Mouse (Mus musculus): ENCODE results near the gene 1700008O03Rik.

1700008O03Rik gene

DNA sequence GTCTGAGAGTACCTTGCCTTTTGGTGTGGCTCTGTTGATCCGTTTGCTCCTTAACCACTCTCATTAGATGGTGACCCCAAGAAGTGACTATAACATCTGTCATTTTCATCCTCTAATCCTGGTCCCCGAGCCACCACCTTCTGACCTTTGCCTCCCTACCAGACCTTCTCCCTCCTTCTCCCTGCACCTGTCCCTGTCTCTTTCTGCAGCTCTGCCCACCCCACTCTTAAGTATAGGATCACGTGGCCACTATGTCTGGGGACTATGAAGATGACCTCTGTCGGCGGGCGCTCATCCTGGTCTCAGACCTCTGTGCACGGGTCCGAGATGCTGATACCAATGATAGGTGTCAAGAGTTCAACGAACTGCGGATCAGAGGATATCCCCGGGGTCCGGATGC lies at the start of gene 1700008O03Rik:
Gene 1700008O03Rik (minus strand): TSS at position 101 of the 400 bp plus-strand sequence.
- ATAC-seq (ENCODE audit: low TSS enrichment) = no peak

DNA sequence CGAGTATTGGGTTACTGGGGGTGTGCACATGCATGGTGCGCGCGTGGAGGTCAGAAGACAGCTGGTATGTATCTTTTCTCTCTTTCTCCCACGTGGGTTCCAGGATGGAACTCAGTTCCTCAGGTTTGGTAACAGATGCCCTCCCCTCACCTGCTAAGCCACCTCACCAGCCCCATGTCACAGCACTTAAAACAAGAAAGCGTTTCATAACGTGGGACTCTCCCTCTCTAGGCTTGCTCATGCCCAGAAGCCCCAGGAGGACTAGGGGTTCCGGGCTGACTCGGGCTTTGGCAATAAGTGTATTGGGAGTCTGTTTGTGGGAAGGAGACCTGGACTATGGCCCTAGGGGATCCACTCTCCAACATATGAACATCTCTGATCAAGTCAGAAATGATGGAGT lies 48.5 kb upstream of the 1700008O03Rik start:
- no peak for ATAC-seq (ENCODE audit: low TSS enrichment)

DNA sequence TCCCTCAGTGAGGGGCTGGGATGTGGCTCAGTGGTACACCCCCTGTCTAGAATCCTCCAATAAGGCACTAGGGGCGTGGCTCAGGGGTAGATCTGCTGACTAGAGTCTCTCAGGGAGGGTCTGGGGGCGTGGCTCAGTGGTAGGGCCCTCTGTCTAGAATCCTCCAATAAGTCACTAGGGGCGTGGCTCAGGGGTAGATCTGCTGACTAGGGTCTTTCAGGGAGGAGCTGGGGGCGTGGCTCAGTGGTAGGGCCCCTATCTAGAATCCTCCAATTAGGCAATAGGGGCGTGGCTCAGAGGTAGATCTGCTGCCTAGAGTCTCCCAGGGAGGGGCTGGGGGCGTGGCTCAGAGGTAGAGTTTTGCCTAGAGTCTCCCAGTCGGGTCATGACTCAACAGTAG lies 47.8 kb upstream of the 1700008O03Rik start:
- no peak for ATAC-seq (ENCODE audit: low TSS enrichment)

DNA sequence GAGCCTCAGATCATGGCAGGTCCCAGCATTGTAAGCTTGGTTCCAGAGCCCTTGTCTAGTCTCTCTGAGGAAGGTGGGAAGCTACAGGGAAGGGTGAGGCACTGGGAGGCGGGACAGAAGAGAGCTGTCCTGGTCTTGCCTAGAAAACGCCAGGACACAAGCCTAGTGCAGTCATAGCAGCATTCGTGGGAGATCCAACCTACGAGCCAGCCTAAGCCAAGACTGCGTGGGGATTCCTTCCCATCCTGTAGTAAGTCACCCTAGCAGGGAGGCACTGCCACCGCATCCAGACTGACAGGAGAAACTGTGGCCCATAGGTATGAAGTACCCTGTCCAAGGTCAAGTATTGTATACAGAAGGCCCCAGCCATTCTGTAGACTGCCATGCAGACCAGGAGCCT lies 46.9 kb upstream of the 1700008O03Rik start:
- peak; percentile 16; the same call in 1 of the 2 replicates for ATAC-seq (ENCODE audit: low TSS enrichment)

DNA sequence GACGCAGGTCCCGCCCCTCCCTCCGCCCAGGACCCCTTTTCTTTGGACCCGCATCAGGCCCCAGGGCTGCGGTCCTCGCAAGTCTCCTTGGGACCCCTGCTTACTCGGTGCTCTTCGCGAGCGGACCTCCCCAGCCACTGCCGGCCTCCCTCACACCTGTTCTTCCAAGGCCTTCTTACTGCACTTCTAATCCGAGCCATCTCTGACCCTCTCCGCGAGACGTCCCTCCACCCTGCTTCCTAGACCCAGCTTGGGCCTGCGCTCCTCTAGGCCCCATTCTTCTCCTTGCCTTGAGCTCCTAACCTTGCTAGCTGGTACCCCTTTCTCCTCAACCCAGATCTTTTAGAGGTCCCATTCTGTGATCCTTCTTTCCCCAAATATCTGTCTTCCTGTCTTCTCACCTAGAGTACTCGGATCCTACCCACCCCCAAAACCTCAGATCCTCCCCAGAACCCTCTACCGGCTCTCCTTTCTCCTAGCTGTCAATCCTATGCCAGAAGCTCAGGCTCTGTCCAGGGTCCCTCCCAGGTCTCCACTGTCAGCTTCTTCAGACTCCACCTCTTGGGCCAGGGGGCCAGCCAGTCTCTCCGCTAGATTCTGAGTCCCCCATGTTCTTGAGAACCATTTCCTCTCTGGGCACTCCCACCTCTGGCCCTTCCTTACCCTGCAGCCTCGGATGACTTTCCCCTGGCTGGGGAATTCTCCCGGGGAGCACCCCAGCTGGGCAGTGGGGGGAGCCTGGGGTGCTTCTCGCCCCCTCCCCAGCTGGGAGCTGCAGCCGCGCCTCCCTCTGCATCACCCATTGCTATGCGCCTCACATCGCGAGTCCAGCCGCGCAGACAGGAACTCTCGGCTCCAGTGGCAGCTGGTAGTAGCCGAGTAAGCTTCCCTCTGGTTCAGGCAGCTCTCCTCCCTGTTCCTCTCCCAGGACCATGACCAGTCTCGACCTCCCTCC lies 44.2 kb upstream of the 1700008O03Rik start:
- peak; percentile 34; the same call in 1 of the 2 replicates for ATAC-seq (ENCODE audit: low TSS enrichment)

DNA sequence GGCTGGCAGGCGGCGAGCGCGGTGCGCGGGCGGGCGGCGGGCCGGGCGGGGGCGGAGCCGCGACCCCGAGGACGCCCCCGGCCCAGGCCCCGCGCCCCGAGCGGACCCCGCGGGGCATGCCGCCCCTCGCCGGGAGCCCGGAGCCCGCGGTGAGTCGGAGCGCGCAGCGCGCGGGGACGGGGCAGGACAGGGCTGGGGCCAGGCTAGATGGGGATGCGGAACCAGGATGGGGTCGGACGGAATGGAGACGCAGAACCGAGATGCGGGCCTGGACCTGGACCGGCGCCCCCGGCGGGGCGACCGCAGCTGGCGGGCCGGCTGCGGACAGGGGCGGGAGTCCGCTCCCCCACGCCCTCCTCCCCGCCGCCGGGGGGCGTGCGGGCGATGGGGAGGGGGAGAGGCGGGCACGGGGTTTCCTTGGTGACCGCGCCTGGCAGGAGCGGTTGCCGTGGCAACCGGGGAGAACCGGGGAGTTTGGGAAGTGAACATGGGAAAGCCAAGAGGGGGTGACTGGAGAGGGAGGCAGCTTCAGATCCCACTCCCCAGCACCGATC lies 43.4 kb upstream of the 1700008O03Rik start, which contains the start of gene Lrrc4b:
Gene Lrrc4b (plus strand): TSS at position 51 of the 554 bp plus-strand sequence.
- ATAC-seq (ENCODE audit: low TSS enrichment) = peak; percentile 42; the same call in 1 of the 2 replicates

DNA sequence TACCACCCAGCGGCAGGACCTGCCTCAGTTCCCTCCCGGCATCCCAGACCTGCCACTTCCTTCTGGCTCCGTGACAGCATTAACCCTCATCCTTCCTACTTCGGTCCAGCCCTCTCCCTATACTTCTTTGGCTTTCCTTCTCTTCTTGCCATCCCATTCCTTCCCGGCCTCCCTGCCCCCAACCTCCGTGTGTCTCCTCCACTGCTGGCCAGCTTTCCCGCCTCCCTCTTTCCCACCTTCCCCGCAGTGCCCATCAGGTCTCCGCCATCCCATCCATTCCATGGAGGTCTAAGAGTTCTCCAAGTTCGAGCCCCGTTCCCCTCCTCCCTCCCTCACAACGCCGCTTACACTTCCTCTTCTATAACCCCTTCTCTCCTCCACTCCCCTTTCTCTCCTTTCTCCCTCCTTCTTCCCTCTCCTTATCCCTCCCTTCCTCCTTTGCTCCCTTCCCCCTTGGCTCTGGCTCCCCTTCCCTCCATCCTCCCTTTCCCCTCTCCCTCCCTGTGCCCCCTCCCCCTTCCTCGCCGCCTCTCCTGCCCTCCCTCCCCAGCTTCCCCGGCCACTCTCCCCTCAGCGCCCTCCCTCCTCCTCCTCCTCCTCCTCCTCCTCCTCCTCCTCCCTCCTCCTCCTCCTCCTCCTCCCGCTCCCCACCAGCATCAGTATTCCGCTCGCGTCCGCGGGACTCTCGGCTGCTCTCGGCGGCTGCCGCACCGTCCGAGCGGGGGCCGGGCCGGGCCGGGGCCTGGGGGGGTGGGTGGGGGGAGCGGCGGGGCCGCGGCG lies 42.7 kb upstream of the 1700008O03Rik start:
- peak; percentile 9; the same call in 1 of the 2 replicates for ATAC-seq (ENCODE audit: low TSS enrichment)

DNA sequence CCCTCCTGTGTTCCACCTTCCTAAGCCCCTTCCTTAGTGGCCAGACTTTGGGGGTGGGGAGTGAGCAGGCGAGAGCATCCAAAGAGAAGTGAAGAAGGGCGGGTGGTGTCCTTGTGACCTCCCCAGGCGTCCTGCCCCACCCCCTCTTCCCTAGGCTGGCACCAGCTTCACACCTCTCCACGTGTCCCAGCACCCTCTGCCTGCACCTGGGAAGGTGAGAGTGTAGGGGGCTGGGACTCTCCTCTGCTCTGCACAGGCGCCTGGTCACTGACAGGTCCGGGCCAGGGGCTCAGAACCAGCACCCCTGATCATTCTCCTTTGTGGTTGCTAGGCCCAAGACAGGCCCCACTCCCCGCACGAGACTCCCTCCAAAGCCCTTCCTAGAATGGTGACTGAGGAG lies 42.0 kb upstream of the 1700008O03Rik start:
- no peak for ATAC-seq (ENCODE audit: low TSS enrichment)

DNA sequence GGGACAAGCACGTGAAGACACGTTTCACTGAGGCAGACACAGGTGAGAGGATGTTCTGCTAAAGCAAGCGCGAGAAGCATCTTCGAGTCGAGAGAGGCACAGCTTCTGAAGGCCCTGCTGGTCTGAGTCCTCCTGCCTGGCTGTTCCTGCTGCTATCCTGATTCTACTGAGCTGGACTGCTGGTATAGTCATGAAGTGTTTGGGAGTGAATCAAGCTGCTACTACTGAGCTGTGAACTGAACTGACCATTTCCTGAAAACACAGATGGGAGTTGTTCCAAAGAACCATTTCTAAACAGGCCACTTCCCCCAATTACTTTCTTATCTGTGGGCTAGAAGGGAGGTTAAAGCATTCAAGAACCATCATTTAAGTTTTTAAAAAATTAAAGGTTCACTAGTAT lies 27.7 kb upstream of the 1700008O03Rik start:
- ATAC-seq (ENCODE audit: low TSS enrichment) = no peak

DNA sequence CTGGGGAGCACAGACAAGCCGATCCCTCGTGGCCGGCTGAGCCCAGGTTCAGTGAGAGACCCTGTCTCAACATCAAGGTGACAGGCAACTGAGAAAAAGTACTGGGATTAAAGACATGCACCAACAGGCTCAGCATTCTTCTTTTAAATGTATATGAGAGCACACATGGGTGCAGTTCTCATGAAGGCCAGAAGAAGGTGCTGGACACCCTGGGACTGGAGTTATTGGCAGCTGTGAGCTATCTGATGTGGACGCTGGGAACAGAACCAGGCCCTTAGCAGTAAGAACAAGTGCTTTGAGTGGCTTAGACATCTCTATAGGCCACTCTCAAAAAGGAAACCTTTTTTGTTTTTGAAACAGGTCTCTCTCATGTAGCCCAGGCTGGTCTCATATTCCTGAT lies 25.5 kb upstream of the 1700008O03Rik start:
- no peak for ATAC-seq (ENCODE audit: low TSS enrichment)

DNA sequence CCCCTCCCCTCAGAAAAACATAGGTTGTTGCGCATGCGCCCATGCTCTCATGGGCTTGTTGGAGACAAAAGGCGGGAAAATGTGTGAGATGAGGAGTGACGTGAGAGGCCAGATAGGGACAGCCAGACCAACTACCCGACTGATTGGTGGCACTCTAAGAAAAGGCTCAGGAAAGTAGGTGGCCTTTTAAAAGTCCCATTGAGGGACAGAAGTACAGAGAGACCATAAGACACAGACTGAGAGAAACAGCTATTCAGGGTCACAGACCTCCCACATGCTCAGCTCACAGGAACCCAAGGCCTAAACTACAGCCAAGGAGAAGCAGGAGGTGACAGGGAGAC lies 20.4 kb upstream of the 1700008O03Rik start:
- peak; percentile 29; the same call in 1 of the 2 replicates for ATAC-seq (ENCODE audit: low TSS enrichment)

DNA sequence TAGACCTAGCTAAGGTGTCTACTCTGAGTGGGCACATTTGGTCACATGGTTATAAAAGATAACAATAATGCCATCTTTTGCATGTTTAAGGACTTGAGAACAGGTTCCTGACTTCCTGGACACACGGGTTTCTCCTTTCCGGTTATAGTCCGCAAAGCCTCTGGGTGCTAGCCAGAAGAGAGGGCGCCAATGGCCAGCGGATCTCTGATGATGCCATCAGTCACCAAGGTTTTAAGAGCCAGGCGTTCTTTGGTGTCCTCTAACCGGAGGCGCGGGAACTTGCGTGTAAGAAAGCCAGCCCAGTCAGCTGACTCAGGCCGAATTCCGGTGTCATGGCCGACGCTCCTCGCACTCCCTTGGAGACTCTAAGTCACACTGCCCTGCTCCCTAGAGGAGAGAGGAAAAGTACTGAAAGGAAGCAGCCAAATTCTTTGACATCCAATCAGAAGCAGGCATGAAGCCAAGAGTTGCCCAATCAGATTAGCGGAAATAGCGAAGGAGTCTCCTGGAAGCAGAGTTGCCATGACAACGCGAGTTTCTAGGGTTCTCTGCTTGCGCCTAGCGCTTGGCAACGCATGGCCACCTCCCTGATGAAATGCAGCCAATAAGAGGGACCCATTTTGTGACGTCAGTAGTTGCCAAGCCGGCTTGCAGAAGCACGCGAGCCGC lies 19.9 kb upstream of the 1700008O03Rik start:
- peak; percentile 94 for ATAC-seq (ENCODE audit: low TSS enrichment)

DNA sequence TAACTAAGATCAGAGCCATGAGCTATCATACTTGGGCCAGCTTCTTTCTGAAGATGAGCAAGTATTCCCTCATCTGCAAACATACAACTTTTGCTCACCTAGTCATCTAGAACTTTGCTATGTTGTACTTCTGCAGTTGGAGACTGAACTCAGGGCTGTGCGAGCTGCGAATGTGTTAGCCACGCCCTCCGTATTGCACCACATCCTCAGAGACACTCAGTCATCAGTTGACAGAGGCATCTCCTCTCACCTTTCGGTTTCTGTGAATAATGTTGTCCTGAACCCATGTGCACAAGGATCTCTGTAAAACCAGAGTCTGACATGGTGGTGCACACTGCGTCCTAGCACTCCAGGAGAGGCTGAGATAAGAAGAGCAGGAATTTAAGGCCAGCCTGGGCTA lies 16.1 kb upstream of the 1700008O03Rik start:
- ATAC-seq (ENCODE audit: low TSS enrichment) = no peak

DNA sequence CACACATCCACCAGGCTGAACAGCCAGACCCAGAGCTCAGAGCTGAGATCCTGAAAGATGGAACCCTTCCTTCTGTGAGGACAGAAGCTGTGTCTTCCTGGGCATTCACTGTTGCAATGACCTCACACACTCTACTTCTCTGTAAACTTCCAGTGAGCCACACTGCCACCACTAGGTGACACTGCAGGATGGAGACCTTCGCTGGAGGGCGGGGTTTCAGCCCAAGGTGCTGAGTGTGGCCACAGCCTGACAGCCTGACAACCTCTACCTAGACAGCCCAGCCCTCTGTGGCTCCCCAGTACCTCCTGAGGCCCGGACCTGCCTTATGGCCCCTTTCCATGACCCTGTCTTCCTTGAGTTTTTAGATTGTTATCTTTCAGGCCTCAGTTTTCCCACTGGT lies 12.9 kb upstream of the 1700008O03Rik start:
- peak; percentile 67; the same call in 1 of the 2 replicates for ATAC-seq (ENCODE audit: low TSS enrichment)

DNA sequence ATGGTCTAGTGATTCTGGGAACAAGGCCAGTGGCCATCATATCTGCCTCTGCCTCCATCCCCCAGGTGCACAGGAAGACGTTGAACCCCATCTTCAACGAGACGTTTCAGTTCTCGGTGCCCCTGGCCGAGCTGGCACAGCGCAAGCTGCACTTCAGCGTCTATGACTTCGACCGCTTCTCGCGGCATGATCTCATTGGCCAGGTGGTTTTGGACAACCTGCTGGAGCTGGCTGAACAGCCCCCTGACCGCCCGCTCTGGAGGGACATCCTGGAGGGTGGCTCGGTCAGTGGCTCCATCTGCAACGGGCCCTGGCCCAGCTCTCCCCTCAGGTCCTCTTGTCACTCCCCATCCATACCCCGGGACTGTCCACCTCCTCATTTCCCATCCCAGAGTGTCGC lies 7.7 kb upstream of the 1700008O03Rik start:
- no peak for ATAC-seq (ENCODE audit: low TSS enrichment)

DNA sequence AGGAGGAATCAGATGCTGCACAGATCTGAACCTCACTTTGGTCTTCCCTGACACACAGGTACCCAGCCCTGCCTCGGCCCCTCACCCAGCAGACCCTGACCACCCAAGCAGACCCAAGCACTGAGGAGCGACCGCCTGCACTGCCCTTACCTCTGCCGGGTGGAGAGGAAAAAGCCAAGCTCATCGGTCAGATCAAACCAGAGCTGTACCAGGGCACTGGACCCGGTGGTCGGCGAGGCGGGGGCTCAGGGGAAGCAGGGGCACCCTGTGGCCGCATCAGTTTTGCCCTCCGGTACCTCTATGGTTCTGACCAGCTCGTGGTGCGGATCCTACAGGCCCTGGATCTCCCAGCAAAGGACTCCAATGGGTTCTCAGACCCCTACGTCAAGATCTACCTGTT lies 6.7 kb upstream of the 1700008O03Rik start:
- ATAC-seq (ENCODE audit: low TSS enrichment) = no peak

DNA sequence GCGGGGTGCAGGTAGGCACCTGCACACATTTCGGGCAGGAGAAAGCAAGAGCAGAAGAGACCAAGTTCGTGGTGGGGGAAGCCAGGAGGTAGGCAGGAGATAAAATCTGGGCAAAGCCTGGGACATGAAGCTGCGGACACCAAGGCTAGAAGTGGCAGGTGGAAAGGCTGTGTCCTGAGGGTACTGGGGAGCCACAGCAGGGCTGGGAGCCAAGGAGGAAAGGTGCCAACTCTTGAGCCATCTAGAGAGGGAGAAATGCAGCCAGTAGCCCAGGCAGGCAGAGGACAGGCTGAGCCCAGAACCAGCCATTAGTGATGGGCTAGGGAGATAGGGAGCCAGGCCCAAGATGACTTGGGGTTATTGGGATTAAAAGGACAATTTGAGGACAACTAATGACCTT lies 6.2 kb upstream of the 1700008O03Rik start:
- ATAC-seq (ENCODE audit: low TSS enrichment) = no peak

DNA sequence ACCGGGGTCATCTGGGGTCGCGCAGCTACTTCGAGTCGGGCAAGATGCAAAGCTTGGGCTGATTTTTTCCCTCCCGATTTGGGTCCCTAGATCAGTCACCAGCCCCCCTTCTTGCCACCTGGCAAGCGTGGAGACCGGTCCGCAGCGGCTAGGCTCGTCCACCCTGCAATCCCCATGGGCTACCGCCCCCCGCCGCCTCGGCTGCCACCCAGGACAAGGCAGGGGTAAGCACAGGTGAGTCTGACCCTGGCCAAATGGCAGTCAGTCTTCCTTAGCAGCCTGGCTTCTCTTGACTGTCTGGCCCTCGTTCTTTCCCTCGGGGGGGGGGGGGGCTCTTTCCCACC lies 932 bp downstream of the 1700008O03Rik start:
- ATAC-seq (ENCODE audit: low TSS enrichment) = peak; percentile 8

DNA sequence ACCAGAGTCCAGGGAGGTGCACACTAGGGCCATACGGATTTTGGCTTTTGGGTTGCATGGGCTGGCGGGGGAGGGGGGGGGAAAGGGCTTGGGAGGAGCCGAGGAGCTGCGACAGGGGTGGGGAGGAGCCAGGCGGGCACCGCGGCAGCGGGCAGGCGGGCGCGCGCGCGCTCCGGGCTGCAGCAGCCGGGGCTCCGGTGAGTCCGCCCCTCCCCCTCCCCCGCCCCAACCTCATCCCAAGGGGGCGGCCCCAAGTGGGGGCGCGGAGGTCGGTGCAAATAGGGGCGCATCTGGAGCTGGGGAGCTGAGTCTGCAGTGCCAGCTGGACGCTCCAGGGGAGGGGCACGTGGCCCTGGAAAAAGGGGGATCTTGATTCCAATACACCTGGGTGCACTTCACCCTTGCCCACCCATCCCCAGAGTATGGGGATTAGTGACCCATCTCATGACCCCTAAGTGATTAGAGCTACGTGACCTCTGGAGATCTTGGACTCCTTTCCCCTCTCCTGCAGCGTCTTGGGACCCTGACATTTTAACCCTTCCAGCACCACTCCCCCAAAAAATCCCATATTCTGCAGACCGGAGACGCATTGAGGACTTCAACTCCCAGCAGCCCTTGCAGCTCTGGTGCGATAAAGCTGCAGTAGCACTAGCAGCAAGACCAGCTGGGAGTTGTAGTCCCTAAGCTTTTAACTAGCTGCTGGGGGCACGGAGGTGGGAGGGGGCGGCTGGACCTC lies 1.5 kb downstream of the 1700008O03Rik start, which contains the start of gene Syt3:
Gene Syt3 (plus strand): TSS at position 123 of the 736 bp plus-strand sequence.
- ATAC-seq (ENCODE audit: low TSS enrichment) = peak; percentile 83

DNA sequence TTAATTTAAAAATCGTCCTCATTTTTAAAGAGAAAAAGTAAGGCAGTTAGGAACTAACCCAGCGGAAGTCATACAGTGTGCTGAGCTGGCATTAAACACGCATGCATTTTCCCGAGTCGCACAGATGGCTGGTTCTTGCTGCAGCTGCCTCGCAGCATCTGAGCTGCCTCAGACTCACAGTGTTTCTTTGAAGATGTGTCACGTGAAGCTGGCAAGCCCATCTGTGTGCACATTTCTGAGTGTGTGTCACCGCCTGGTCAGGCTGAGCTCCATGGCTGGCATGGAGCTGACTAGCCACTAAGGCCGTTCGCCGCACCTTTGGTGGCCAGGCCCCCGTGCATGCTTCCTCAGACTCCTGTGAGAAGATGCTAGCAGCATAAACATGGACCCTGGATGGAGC lies 3.1 kb downstream of the 1700008O03Rik start:
- peak; percentile 54; the same call in 1 of the 2 replicates for ATAC-seq (ENCODE audit: low TSS enrichment)

DNA sequence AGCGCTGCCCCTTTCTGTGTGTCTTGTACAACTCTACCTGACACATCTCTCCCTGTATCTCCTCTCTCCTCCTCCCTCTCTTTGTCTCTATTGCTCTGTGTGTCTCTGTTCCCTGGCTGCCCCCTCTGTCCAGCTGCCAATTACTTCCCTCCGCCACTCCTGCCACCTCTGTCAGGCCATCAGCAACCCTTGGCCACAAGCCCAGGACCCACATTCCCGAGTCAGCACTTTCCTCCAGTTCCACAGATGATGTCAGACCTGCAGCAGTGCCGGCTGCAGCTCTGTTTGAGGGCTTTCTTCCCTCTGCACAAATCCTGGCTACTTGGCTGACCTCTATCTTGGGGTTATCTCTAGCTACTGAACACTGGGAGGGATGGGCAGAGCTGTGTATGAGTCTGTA lies 7.3 kb downstream of the 1700008O03Rik start:
- no peak for ATAC-seq (ENCODE audit: low TSS enrichment)

Data from frontal cortex, adult (tissue).